Mouse (Mus musculus) forebrain, embryonic 15.5 days (tissue): ENCODE data around the gene Upf2. TPM values are rescaled to one million over a fixed set of nuclear protein-coding genes. Genes with fewer than 3 reads are reported as not detected.
"Not testable (repeated sequence)": the region's sequence is repeated elsewhere in the genome, so short reads cannot be mapped to it uniquely, and the experiment has no call there.

Source experiments
- ATAC-seq: fragments of 200-750 bp; cut with Nextera tagmentation; replicated peaks from 2 replicates; pipeline ENCODE4 v1.8.0; 2017; ENCODE audit warnings: mild to moderate bottlenecking, moderate TSS enrichment, moderate library complexity
- H3K27ac ChIP-seq: fragments of 300-500 bp; sonication (generic); replicated peaks from 2 replicates; pipeline ENCODE4 v1.5.1; 2015; ENCODE audit warnings: mild to moderate bottlenecking, inconsistent platforms
- H3K27me3 ChIP-seq: fragments of 300-500 bp; sonication (generic); 2 replicates; pipeline ENCODE4 v1.6.1; 2015; ENCODE audit warnings: inconsistent platforms
- H3K36me3 ChIP-seq: fragments of 300-500 bp; sonication (generic); 2 replicates; pipeline ENCODE4 v1.6.1; 2015; ENCODE audit warnings: mild to moderate bottlenecking, inconsistent platforms
- H3K4me1 ChIP-seq: fragments of 300-500 bp; sonication (generic); 2 replicates; pipeline ENCODE4 v1.6.1; 2015; ENCODE audit warnings: inconsistent platforms
- H3K4me2 ChIP-seq: fragments of 300-500 bp; sonication (generic); replicated peaks from 2 replicates; pipeline ENCODE4 v1.6.1; 2015; ENCODE audit warnings: mild to moderate bottlenecking, inconsistent platforms
- H3K4me3 ChIP-seq: fragments of 300-500 bp; sonication (generic); 2 replicates; pipeline ENCODE4 v1.5.1; 2015; ENCODE audit warnings: mild to moderate bottlenecking, inconsistent platforms
- H3K9ac ChIP-seq: fragments of 300-500 bp; sonication (generic); replicated peaks from 2 replicates; pipeline ENCODE4 v1.6.1; 2015; ENCODE audit warnings: mild to moderate bottlenecking, inconsistent platforms
- H3K9me3 ChIP-seq: fragments of 300-500 bp; sonication (generic); 2 replicates; pipeline ENCODE4 v1.6.1; 2016; ENCODE audit warnings: inconsistent platforms
- WGBS: fragments of 180-500 bp; shearing (Covaris S2); methylation state at CpG from one replicate; pipeline ENCODE4 v1.1.7; 2015; ENCODE audit warnings: mixed read lengths; 5-methylcytosine and 5-hydroxymethylcytosine counted together
- polyA plus RNA-seq: library from polyadenylated mRNA; unstranded; fragments of >200 nt; fragmentation: Nextera tagmentation; extraction: Ambion mirVana; gene quantifications from 2 replicates; pipeline ENCODE4 v1.2.1, GENCODE M21; 2015

Gene Upf2
- polyA plus RNA-seq, 1 experiment from 2014 or later: 9.1 TPM

- Histone ChIP-seq H3K4me1 (no peaks in the 10 kb centered on the region), H3K9ac (no peak overlapping the region), H3K9me3 (no peaks in the 10 kb centered on the region), H3K36me3 (no peaks in the 10 kb centered on the region), H3K27me3 (no peaks in the 10 kb centered on the region), H3K4me2 (no peak overlapping the region), H3K27ac (no peak overlapping the region), H3K4me3 (no peak overlapping the region)
- no peak for ATAC-seq
- WGBS: 95% methylated on average over 4 of the region's 4 CpGs
Measured at GRCm38 (mm10) chr2:5936550-5936949, 14.7 kb upstream of the Upf2 start.

- no peaks in the 10 kb centered on the region for H3K9me3 ChIP-seq
- H3K36me3 ChIP-seq: no peaks in the 10 kb centered on the region
- H3K4me1 ChIP-seq: peaks cover 10% of the 10 kb centered on the region
- H3K4me3 ChIP-seq: no peak overlapping the region
- WGBS: 95% methylated on average over 3 of the region's 3 CpGs
- no peak overlapping the region for H3K4me2 ChIP-seq
- H3K9ac ChIP-seq: no peak overlapping the region
- no peaks in the 10 kb centered on the region for H3K27me3 ChIP-seq
- H3K27ac ChIP-seq: no peak overlapping the region
- no peak for ATAC-seq
Measured at GRCm38 (mm10) chr2:5939319-5939718, 11.9 kb upstream of the Upf2 start.

DNA sequence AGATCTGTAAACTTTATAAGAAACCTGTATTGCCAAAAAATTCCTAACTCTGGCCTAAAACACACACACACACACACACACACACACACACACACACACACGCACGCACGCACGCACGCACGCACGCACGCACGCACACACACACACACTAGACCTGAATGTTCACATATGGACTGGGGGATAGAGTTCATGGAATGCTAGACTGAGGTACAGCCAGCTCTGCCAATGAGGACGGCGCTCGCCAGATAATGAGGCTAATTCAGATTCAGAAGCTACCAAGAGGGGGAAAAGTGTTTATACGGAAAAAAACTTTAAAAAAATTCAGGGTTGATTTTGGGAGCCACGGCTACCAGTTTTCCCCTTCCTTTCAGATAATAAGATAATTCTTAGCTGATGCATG lies 11.4 kb upstream of the Upf2 start:
- Histone ChIP-seq H3K4me3 (no peak overlapping the region), H3K4me2 (no peak overlapping the region), H3K9ac (no peak overlapping the region), H3K4me1 (peaks cover 10% of the 10 kb centered on the region), H3K27me3 (no peaks in the 10 kb centered on the region), H3K27ac (no peak overlapping the region), H3K36me3 (no peaks in the 10 kb centered on the region), H3K9me3 (no peaks in the 10 kb centered on the region)
- WGBS: 90% methylated on average over 14 of the region's 14 CpGs
- no peak for ATAC-seq

DNA sequence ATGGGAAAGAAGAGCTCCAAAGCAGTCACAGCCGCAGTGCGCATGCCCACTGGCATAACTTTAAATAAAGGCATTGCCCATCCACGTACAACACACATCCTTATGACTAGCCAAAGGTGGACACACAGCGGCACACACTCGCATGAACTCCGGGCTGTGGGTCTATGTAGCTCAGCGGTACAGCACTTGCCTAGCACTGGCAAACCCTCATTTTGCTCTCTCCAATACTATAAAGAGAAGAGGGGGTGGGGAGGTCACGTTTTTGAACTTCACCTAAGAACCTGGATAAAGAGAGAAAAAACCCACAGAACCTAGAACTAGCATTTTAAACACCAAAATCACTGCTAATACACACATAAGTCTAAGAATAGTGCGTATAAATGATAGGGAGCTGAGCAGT lies 10.3 kb upstream of the Upf2 start:
- no peak overlapping the region for H3K9ac ChIP-seq
- ATAC-seq: no peak
- 94% methylated on average over 9 of the region's 9 CpGs for WGBS

GRCm38 (mm10) chr2:5941861-5942415 lies 9.3 kb upstream of the Upf2 start:
- H3K27ac ChIP-seq: 0 out of 2 replicates have a peak overlapping the region, but pooled peaks have one; percentile 8
- WGBS: 57% methylated on average over 11 of the region's 11 CpGs

More for the DNA sequence above, 10.3 kb upstream of the Upf2 start:
- Histone ChIP-seq H3K36me3 (no peaks in the 10 kb centered on the region), H3K27ac (no peak overlapping the region), H3K4me1 (peaks cover 10% of the 10 kb centered on the region), H3K4me3 (no peak overlapping the region), H3K9me3 (no peaks in the 10 kb centered on the region), H3K4me2 (no peak overlapping the region), H3K27me3 (no peaks in the 10 kb centered on the region)

GRCm38 (mm10) chr2:5942416-5943032 lies 8.7 kb upstream of the Upf2 start, which contains the start of gene Dhtkd1:
Gene Dhtkd1, minus strand, starts transcription at chr2:5942792.
- peak within 1 kb of the TSS; percentile 66 for H3K9ac ChIP-seq
- H3K4me3 ChIP-seq: peak within 1 kb of the TSS; percentile 63
- no peaks in the 10 kb centered on the region for H3K36me3 ChIP-seq
- 1% methylated on average over 36 of the region's 36 CpGs for whole genome bisulfite sequencing
- H3K4me1 ChIP-seq: peaks cover 10% of the 10 kb centered on the region
- 0 out of 2 replicates have a peak within 1 kb of the TSS, but pooled peaks have one; percentile 8 for H3K27ac ChIP-seq
- no peaks in the 10 kb centered on the region for H3K27me3 ChIP-seq
- H3K4me2 ChIP-seq: peak within 1 kb of the TSS; percentile 82
- peak; percentile 98 for ATAC-seq
- H3K9me3 ChIP-seq: no peaks in the 10 kb centered on the region

More at GRCm38 (mm10) chr2:5941861-5942415, 9.3 kb upstream of the Upf2 start:
- H3K27me3 ChIP-seq: no peaks in the 10 kb centered on the region
- H3K36me3 ChIP-seq: no peaks in the 10 kb centered on the region
- ATAC-seq: peak; percentile 9
- peak overlapping the region; percentile 82 for H3K4me2 ChIP-seq
- peak overlapping the region; percentile 66 for H3K9ac ChIP-seq
- H3K9me3 ChIP-seq: no peaks in the 10 kb centered on the region
- peak overlapping the region; percentile 63 for H3K4me3 ChIP-seq
- peaks cover 10% of the 10 kb centered on the region for H3K4me1 ChIP-seq

GRCm38 (mm10) chr2:5943071-5943470 lies 8.2 kb upstream of the Upf2 start:
- no peak overlapping the region for H3K9ac ChIP-seq

GRCm38 (mm10) chr2:5945629-5946028 lies 5.6 kb upstream of the Upf2 start:
- Histone ChIP-seq H3K4me2 (no peak overlapping the region), H3K9ac (no peak overlapping the region), H3K27me3 (no peaks in the 10 kb centered on the region), H3K36me3 (no peaks in the 10 kb centered on the region), H3K27ac (no peak overlapping the region), H3K4me1 (peaks cover 15% of the 10 kb centered on the region), H3K9me3 (no peaks in the 10 kb centered on the region), H3K4me3 (no peak overlapping the region)
- 93% methylated on average over 1 of the region's 1 CpGs for WGBS
- no peak for ATAC-seq

More at GRCm38 (mm10) chr2:5943071-5943470, 8.2 kb upstream of the Upf2 start:
- Histone ChIP-seq H3K27me3 (no peaks in the 10 kb centered on the region), H3K4me3 (peak overlapping the region; percentile 63), H3K36me3 (no peaks in the 10 kb centered on the region), H3K9me3 (no peaks in the 10 kb centered on the region), H3K4me2 (peak overlapping the region; percentile 82), H3K4me1 (peaks cover 10% of the 10 kb centered on the region), H3K27ac (no peak overlapping the region)
- WGBS: 40% methylated on average over 4 of the region's 4 CpGs
- no peak for ATAC-seq

- Histone ChIP-seq H3K4me2 (no peak overlapping the region), H3K4me3 (no peak overlapping the region), H3K4me1 (peaks cover 15% of the 10 kb centered on the region), H3K9ac (no peak overlapping the region), H3K27ac (no peak overlapping the region), H3K36me3 (no peaks in the 10 kb centered on the region), H3K27me3 (no peaks in the 10 kb centered on the region), H3K9me3 (no peaks in the 10 kb centered on the region)
- WGBS: 85% methylated on average over 3 of the region's 3 CpGs
- ATAC-seq: no peak
Measured at GRCm38 (mm10) chr2:5946876-5947275, 4.4 kb upstream of the Upf2 start.

GRCm38 (mm10) chr2:5948964-5949363 lies 2.3 kb upstream of the Upf2 start:
- no peak overlapping the region for H3K9ac ChIP-seq
- WGBS: 91% methylated on average over 2 of the region's 2 CpGs
- H3K27ac ChIP-seq: no peak overlapping the region
- no peaks in the 10 kb centered on the region for H3K9me3 ChIP-seq
- ATAC-seq: no peak
- no peaks in the 10 kb centered on the region for H3K27me3 ChIP-seq
- H3K4me2 ChIP-seq: no peak overlapping the region
- no peaks in the 10 kb centered on the region for H3K36me3 ChIP-seq
- H3K4me3 ChIP-seq: no peak overlapping the region
- H3K4me1 ChIP-seq: peaks cover 14% of the 10 kb centered on the region

DNA sequence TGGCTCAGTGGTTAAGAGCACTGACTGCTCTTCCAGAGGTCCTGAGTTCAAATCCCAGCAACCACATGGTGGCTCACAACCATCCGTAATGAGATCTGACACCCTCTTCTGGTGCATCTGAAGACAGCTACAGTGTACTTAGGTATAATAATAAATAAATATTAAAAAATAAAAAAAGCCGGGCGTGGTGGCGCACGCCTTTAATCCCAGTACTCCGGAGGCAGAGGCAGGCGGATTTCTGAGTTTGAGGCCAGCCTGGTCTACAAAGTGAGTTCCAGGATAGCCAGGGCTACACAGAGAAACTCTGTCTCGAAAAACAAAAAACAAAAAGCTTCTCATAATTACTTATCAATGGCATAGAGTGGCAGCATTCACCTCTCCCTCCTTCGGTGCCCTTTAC lies 1.4 kb upstream of the Upf2 start:
- Histone ChIP-seq H3K4me1 (peaks cover 14% of the 10 kb centered on the region), H3K4me3 (peak overlapping the region; percentile 99), H3K27ac (peak overlapping the region; percentile 88; the same call in 1 of the 2 replicates), H3K4me2 (peak overlapping the region; percentile 75)
- WGBS: 91% methylated on average over 9 of the region's 9 CpGs
- not testable (repeated sequence) for H3K27me3 ChIP-seq, H3K9ac ChIP-seq, ATAC-seq, H3K9me3 ChIP-seq, H3K36me3 ChIP-seq

DNA sequence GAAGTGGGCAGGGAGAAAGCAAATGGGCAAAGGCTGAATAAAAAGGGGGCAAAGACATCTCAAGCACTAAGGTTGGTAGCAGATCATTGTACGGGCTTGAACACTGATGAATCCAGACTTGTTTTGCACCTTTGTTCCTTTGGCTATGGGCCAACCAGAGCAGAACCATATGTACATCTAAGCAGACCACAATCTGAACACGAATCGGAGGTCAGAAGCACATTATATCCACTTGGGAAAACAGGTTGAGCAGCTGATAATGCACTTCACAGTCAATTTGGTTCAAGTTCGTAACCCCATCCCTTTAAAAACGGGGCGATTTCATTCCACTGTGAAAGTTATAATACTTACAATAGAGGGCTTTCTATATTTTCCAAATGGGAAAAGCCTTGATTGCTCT lies 964 bp upstream of the Upf2 start:
- no peak for ATAC-seq
- Histone ChIP-seq H3K9me3 (no peaks in the 10 kb centered on the region), H3K4me1 (peaks cover 14% of the 10 kb centered on the region), H3K27ac (peak overlapping the region; percentile 88), H3K4me2 (peak overlapping the region; percentile 75), H3K4me3 (peak overlapping the region; percentile 99), H3K27me3 (no peaks in the 10 kb centered on the region), H3K9ac (peak overlapping the region; percentile 97), H3K36me3 (no peaks in the 10 kb centered on the region)
- WGBS: 4% methylated on average over 6 of the region's 6 CpGs
